Mouse (Mus musculus) kidney, adult 2 months (tissue): ENCODE results near the gene Il9r.

Experiments
- CTCF ChIP-seq: fragments of 200-500 bp; conservative IDR thresholded peaks from 2 replicates; pipeline ENCODE4 v1.5.1; 2011; ENCODE audit warnings: low read depth, mild to moderate bottlenecking, control low read depth, low read length, moderate library complexity, mixed read lengths; ENCODE audit not compliant: insufficient read depth, insufficient read length
- POLR2A ChIP-seq: fragments of 200-500 bp; IDR thresholded peaks from one replicate; pipeline ENCODE4 v1.6.1; 2011; ENCODE audit warnings: low read depth, low read length, control low read depth

- TF ChIP-seq POLR2A (peak; percentile 78), CTCF (no peak)
Measured at GRCm38 (mm10) chr11:32226124-32226871, 26.2 kb upstream of the Il9r start, which contains the start of gene Mpg.
